Mouse (Mus musculus): ENCODE measurements around the gene Dpysl5. TPM values are rescaled to one million over a fixed set of nuclear protein-coding genes. Genes with fewer than 3 reads are reported as not detected.

Dpysl5 gene
- total RNA-seq, 2 experiments from 2014 or later, result 1.0 to 2.0 TPM

GRCm38 (mm10) chr5:30709744-30710383, 1.5 kb upstream of the Dpysl5 start:
- DNase-seq, result peak; percentile 41

GRCm38 (mm10) chr5:30710486-30710885, 878 bp upstream of the Dpysl5 start:
- DNase-seq, result no peak

GRCm38 (mm10) chr5:30712002-30712390, 632 bp downstream of the Dpysl5 start:
- no peak for DNase-seq

- no peak for DNase-seq
Measured at GRCm38 (mm10) chr5:30712441-30713298, 1.3 kb downstream of the Dpysl5 start.

GRCm38 (mm10) chr5:30713299-30713675, 1.9 kb downstream of the Dpysl5 start:
- DNase-seq, result no peak

GRCm38 (mm10) chr5:30713691-30714090, 2.3 kb downstream of the Dpysl5 start:
- DNase-seq, result no peak

- no peak for DNase-seq
Measured at GRCm38 (mm10) chr5:30716311-30716710, 4.9 kb downstream of the Dpysl5 start.

- DNase-seq, result no peak
Measured at GRCm38 (mm10) chr5:30717506-30717905, 6.1 kb downstream of the Dpysl5 start.

GRCm38 (mm10) chr5:30717991-30718703, 6.8 kb downstream of the Dpysl5 start:
- DNase-seq, result no peak

- no peak for DNase-seq
Measured at GRCm38 (mm10) chr5:30721935-30722334, 10.6 kb downstream of the Dpysl5 start.

GRCm38 (mm10) chr5:30726151-30726693, 14.9 kb downstream of the Dpysl5 start:
- no peak for DNase-seq

GRCm38 (mm10) chr5:30732511-30732910, 21.1 kb downstream of the Dpysl5 start:
- DNase-seq, result no peak

- no peak for DNase-seq
Measured at GRCm38 (mm10) chr5:30734666-30735065, 23.3 kb downstream of the Dpysl5 start.

- DNase-seq, result peak; percentile 16
Measured at GRCm38 (mm10) chr5:30738127-30738828, 26.9 kb downstream of the Dpysl5 start.

GRCm38 (mm10) chr5:30739595-30739994, 28.2 kb downstream of the Dpysl5 start:
- no peak for DNase-seq

GRCm38 (mm10) chr5:30749582-30750311, 38.4 kb downstream of the Dpysl5 start:
- DNase-seq, result no peak

GRCm38 (mm10) chr5:30751071-30751470, 39.7 kb downstream of the Dpysl5 start:
- DNase-seq, result peak; percentile 42

GRCm38 (mm10) chr5:30753128-30753527, 41.8 kb downstream of the Dpysl5 start:
- peak; percentile 82 for DNase-seq

- DNase-seq, result no peak
Measured at GRCm38 (mm10) chr5:30755215-30755614, 43.9 kb downstream of the Dpysl5 start.

GRCm38 (mm10) chr5:30762815-30763510, 51.6 kb downstream of the Dpysl5 start:
- DNase-seq, result no peak

- DNase-seq, result no peak
Measured at GRCm38 (mm10) chr5:30763511-30763830, 52.1 kb downstream of the Dpysl5 start.

Data from gastrocnemius, postnatal 25 days (tissue).